Mouse (Mus musculus) heart, postnatal 25 days (tissue): ENCODE results near the gene Dchs1. TPM values are rescaled to one million over a fixed set of nuclear protein-coding genes. Genes with fewer than 3 reads are reported as not detected.

Source experiments
- DNase-seq: peaks from one replicate; pipeline ENCODE4 v3.0.0; 2022; ENCODE audit warnings: low spot score
- intact Hi-C: fragments of 180-260 bp; cut with DNase I; formaldehyde crosslinking; loops from one replicate; pipeline ENCODE4 v1.15.1; 2025
- total RNA-seq, 2 experiments: library from RNA; stranded (reverse); gene quantifications; 2 replicates each; pipeline ENCODE4 v1.2.3; 2021

The Dchs1 gene
- total RNA-seq, 2 experiments from 2014 or later: 9.1 to 10.6 TPM

DNA sequence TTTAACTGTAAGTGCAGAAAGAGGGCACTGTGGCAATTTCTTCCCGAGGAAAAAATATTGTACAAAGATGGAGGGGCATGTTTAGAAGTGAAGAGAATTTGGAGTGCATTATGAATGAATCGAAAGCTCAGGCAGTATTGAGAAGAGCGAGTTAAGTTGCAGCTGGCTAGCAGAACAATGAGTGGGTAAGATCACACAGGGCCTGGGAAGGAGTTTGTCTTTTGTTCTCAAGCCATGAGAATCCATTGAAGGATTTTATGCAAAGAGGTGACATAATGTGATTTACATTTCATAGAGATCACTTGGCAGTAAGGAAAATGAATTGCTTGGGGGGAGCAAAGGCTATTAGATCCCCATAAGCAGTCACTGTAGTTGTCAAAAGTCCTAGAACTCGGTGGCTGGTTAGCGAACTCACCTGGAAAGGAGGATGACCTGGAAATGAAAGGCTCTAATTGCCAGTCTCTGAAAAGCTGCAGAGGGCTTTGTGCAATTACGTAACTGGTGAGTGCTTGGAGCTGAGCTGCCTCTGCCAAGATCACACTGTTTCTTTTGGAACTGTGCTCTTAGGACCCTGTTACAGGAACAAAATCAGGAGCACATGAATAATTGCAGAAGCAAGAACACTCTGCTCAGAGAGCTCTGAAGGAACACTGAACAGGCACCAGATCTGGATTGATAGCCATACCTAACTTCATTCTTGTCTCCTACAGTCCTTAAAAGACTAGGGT, 58.6 kb downstream of the Dchs1 start:
- DNase-seq: no peak
- intact Hi-C loops: no loop called here

- DNase-seq: no peak
- intact Hi-C loops: loop anchor here (1.0 kb wide), 1 partner anchor 91 kb away; no protein-coding TSS in a partner anchor
These were observed 60.5 kb downstream of the Dchs1 start for GRCm38 (mm10) chr7:105726980-105727325.

DNA sequence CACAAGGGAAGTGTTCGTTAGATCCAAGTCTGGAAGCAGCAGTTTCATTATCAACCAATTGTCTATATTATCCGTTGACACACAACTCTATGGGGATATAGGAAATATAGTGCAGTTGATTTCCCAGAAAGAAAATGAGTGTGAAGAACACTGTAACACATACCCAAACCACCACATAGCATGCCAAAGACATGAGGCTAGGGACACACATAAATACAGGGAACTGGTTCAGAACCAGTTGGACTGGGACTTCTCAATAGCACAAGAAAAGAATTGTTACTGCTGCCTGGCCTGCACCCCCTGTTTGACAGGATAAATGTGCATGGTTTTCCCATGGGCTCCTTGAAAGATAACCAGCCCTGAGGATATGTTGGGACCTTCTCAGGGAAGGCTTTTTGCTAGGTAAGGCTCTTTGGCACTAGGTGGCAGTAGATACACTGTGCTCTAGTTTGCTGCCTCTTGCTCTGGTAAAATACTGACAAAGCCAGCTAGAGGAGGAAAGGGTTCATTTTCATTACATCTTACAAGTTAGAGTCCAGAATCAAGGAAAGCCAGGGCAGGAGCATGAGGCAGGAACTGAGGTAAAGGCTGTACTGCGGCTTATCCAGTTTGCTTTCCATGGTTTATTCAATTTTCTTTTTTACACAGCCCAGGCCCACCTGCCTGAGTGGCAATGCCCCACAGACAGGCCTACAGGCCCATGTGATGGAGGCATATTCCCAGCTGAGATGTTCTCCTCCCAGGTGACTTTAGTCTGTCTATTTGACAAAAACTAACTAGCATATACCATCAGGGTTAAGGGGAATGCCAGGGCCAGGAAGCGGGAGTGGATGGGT, 61.1 kb downstream of the Dchs1 start:
- intact Hi-C loops: loop anchor here (1.0 kb wide), 1 partner anchor 92 kb away; no protein-coding TSS in a partner anchor
- DNase-seq: no peak

GRCm38 (mm10) chr7:105721916-105722315, 65.5 kb downstream of the Dchs1 start:
- intact Hi-C loops: no loop called here
- no peak for DNase-seq

DNA sequence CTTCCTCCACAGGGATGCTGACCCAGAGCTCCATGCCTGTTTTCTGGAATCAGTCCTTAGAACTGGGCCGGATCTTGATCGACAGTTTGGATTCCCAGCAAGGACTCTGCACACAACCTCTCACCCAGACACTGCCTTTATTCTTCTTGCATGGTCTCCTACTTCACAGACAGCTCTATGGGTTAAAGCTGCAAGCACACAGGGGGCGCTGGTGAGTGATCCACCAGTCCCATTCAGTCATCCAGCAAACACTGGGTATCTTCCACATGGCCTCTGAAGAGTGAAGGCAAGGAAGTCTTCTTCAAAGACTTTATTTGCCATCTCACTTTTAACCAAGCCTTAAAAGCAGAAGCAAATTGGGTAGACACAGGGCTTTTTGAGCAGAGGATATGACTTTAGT, 72.1 kb downstream of the Dchs1 start:
- no peak for DNase-seq
- intact Hi-C loops: no loop called here

DNA sequence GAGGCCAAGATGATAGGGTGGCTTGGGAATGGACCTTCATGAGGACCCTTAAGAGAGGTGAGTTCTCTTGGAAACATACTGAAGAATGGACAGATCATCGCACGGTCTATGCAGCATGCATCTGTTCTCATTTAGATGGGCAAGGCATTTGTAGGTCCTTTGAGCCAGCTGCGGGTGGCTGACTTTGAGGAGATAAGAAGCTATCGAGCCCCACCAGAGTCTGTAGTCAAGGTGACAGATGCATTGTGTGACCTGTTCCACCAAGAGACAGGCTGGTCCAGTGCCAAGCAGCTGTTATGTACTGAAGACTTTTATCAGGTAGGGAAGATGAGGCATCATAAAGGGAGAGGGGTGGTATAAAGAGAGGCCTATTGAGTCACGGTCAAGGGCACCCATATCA, 78.7 kb downstream of the Dchs1 start:
- DNase-seq: no peak
- intact Hi-C loops: no loop called here

GRCm38 (mm10) chr7:105703816-105704215, 83.6 kb downstream of the Dchs1 start:
- intact Hi-C loops: no loop called here
- DNase-seq: no peak

GRCm38 (mm10) chr7:105703184-105703583, 84.3 kb downstream of the Dchs1 start:
- intact Hi-C loops: no loop called here

More at GRCm38 (mm10) chr7:105703184-105703583, 84.3 kb downstream of the Dchs1 start:
- DNase-seq: no peak

Other genes starting within 250 kb of the Dchs1 start
- gene Smpd1, start 233.3 kb downstream of the Dchs1 start, total RNA-seq: 100 to 1,000 TPM; 155 to 156 TPM
- gene Apbb1, start 206.0 kb downstream of the Dchs1 start, total RNA-seq: 100 to 1,000 TPM in 1 of 2 experiments, 10 to 100 TPM in 1; 99.0 to 102 TPM
- gene Hpx, start 187.5 kb downstream of the Dchs1 start, total RNA-seq: not detected
- 10 to 100 TPM; 22.8 to 24.3 TPM for gene Trim3, start 154.1 kb downstream of the Dchs1 start, total RNA-seq
- gene Timm10b, start 147.6 kb downstream of the Dchs1 start, total RNA-seq: 10 to 100 TPM; 80.9 to 90.1 TPM
- 10 to 100 TPM; 16.4 to 17.1 TPM for gene Arfip2, start 147.2 kb downstream of the Dchs1 start, total RNA-seq
- gene Gm45799, start 147.1 kb downstream of the Dchs1 start, total RNA-seq: 1 to 10 TPM; 3.3 to 4.0 TPM
- gene Dnhd1, start 136.8 kb downstream of the Dchs1 start, total RNA-seq: under 1 TPM; 0.65 to 0.73 TPM
- 100 to 1,000 TPM in 1 of 2 experiments, 10 to 100 TPM in 1; 94.4 to 104 TPM for gene Ilk, start 51.1 kb downstream of the Dchs1 start, total RNA-seq
- 1 to 10 TPM; 9.5 TPM for gene Rrp8, start 50.3 kb downstream of the Dchs1 start, total RNA-seq
- gene Taf10, start 43.3 kb downstream of the Dchs1 start, total RNA-seq: 10 to 100 TPM; 90.1 to 90.3 TPM
- 10 to 100 TPM; 37.4 to 40.7 TPM for gene Tpp1, start 35.4 kb downstream of the Dchs1 start, total RNA-seq
- gene Mrpl17, start 23.4 kb upstream of the Dchs1 start, total RNA-seq: 100 to 1,000 TPM; 108 to 110 TPM
- gene Gm4070, start 166.3 kb upstream of the Dchs1 start, total RNA-seq: 10 to 100 TPM; 11.8 to 12.2 TPM